Mouse (Mus musculus) thymus, adult 2 months (tissue): ENCODE data around the gene Slc10a6. TPM values are rescaled to one million over a fixed set of nuclear protein-coding genes. Genes with fewer than 3 reads are reported as not detected.

Experiments
- DNase-seq: peaks from one replicate; pipeline ENCODE4 v3.0.0; 2021
- H3K27ac ChIP-seq: fragments of 200-500 bp; 2 replicates; pipeline ENCODE4 v1.5.1; 2012; ENCODE audit warnings: low read length, control low read depth; ENCODE audit not compliant: control insufficient read depth, insufficient read depth
- H3K27me3 ChIP-seq: fragments of 200-500 bp; 2 replicates; pipeline ENCODE4 v1.6.1; 2012; ENCODE audit warnings: mild to moderate bottlenecking, low read length, moderate library complexity, mixed read lengths; ENCODE audit not compliant: control insufficient read depth, insufficient read depth
- H3K36me3 ChIP-seq: fragments of 200-500 bp; 2 replicates; pipeline ENCODE4 v1.6.1; 2012; ENCODE audit warnings: mild to moderate bottlenecking, low read length, moderate library complexity; ENCODE audit not compliant: control insufficient read depth, insufficient read depth
- H3K4me1 ChIP-seq: fragments of 200-500 bp; replicated peaks from 2 replicates; pipeline ENCODE4 v1.6.1; 2012; ENCODE audit warnings: low read length; ENCODE audit not compliant: control insufficient read depth, insufficient read depth
- H3K4me3 ChIP-seq: fragments of 200-500 bp; 2 replicates; pipeline ENCODE4 v1.5.1; 2012; ENCODE audit warnings: mild to moderate bottlenecking, low read length, control low read depth, moderate library complexity; ENCODE audit not compliant: control insufficient read depth, insufficient read depth
- CTCF ChIP-seq: fragments of 200-500 bp; IDR thresholded peaks from 2 replicates; pipeline ENCODE4 v1.5.1; 2012; ENCODE audit warnings: mild to moderate bottlenecking, control low read depth, low read length, moderate library complexity, borderline replicate concordance; ENCODE audit not compliant: control insufficient read depth, poor library complexity, insufficient read depth; ENCODE audit errors: extremely low read depth
- POLR2A ChIP-seq: fragments of 200-500 bp; IDR thresholded peaks from 2 replicates; pipeline ENCODE4 v1.6.1; 2012; ENCODE audit warnings: mild to moderate bottlenecking, low read length, control low read depth, moderate library complexity; ENCODE audit not compliant: control insufficient read depth, poor library complexity, insufficient read depth; ENCODE audit errors: extremely low read depth
- WGBS: fragments of 180-500 bp; shearing (Covaris S2); methylation state at CpG from one replicate; pipeline ENCODE4 v1.1.7; 2018; 5-methylcytosine and 5-hydroxymethylcytosine counted together
- polyA plus RNA-seq: library from polyadenylated mRNA; depleted of rRNA; stranded (reverse); fragments of >200 nt; gene quantifications from 2 replicates; pipeline ENCODE4 v1.2.3, GENCODE M21; 2012

Slc10a6 gene
- polyA plus RNA-seq, 1 experiment = 1.6 TPM

GRCm38 (mm10) chr5:103647320-103647719, 18.1 kb upstream of the Slc10a6 start:
- no peaks in the 10 kb centered on the region for H3K27me3 ChIP-seq
- H3K27ac ChIP-seq = no peak overlapping the region
- no peaks in the 10 kb centered on the region for H3K4me1 ChIP-seq
- H3K36me3 ChIP-seq = no peaks in the 10 kb centered on the region
- 93% methylated on average over 3 of the region's 3 CpGs for WGBS
- no peak overlapping the region for H3K4me3 ChIP-seq
- TF ChIP-seq CTCF (no peak), POLR2A (no peak)
- no peak for DNase-seq

GRCm38 (mm10) chr5:103644167-103644566, 15.0 kb upstream of the Slc10a6 start:
- Histone ChIP-seq H3K27ac (no peak overlapping the region), H3K36me3 (no peaks in the 10 kb centered on the region), H3K4me1 (no peaks in the 10 kb centered on the region), H3K27me3 (no peaks in the 10 kb centered on the region), H3K4me3 (no peak overlapping the region)
- 92% methylated on average over 1 of the region's 1 CpGs for WGBS
- no peak for DNase-seq
- TF ChIP-seq CTCF (no peak), POLR2A (no peak)

GRCm38 (mm10) chr5:103637162-103637561, 8.0 kb upstream of the Slc10a6 start:
- Histone ChIP-seq H3K36me3 (no peaks in the 10 kb centered on the region), H3K27me3 (no peaks in the 10 kb centered on the region), H3K4me3 (no peak overlapping the region), H3K4me1 (no peaks in the 10 kb centered on the region), H3K27ac (no peak overlapping the region)
- TF ChIP-seq POLR2A (no peak), CTCF (no peak)
- 95% methylated on average over 2 of the region's 2 CpGs for WGBS
- no peak for DNase-seq

GRCm38 (mm10) chr5:103629854-103630580, 814 bp upstream of the Slc10a6 start:
- no peak overlapping the region for H3K4me3 ChIP-seq
- H3K27ac ChIP-seq = no peak overlapping the region
- no peak for DNase-seq
- H3K36me3 ChIP-seq = no peaks in the 10 kb centered on the region
- TF ChIP-seq POLR2A (no peak), CTCF (no peak)
- no peaks in the 10 kb centered on the region for H3K4me1 ChIP-seq
- H3K27me3 ChIP-seq = no peaks in the 10 kb centered on the region
- 86% methylated on average over 9 of the region's 9 CpGs for WGBS

GRCm38 (mm10) chr5:103628499-103628898, 704 bp downstream of the Slc10a6 start:
- no peaks in the 10 kb centered on the region for H3K27me3 ChIP-seq
- no peaks in the 10 kb centered on the region for H3K36me3 ChIP-seq
- no peak for DNase-seq
- H3K4me1 ChIP-seq = no peaks in the 10 kb centered on the region
- TF ChIP-seq CTCF (no peak), POLR2A (no peak)
- 83% methylated on average over 6 of the region's 6 CpGs for WGBS
- no peak overlapping the region for H3K27ac ChIP-seq
- H3K4me3 ChIP-seq = no peak overlapping the region

- no peak for TF ChIP-seq POLR2A
- no peak for TF ChIP-seq CTCF
- Histone ChIP-seq H3K27ac (no peak overlapping the region), H3K36me3 (no peaks in the 10 kb centered on the region), H3K27me3 (no peaks in the 10 kb centered on the region), H3K4me3 (no peak overlapping the region), H3K4me1 (no peaks in the 10 kb centered on the region)
- DNase-seq = no peak
- 92% methylated on average over 5 of the region's 5 CpGs for WGBS
These were observed 4.4 kb downstream of the Slc10a6 start for GRCm38 (mm10) chr5:103624831-103625230.
